Mouse (Mus musculus): ENCODE results near the gene Klrb1b. TPM values are rescaled to one million over a fixed set of nuclear protein-coding genes. Genes with fewer than 3 reads are reported as not detected.

Klrb1b gene
- polyA plus RNA-seq (2015; fragmentation: Nextera tagmentation; extraction: Ambion mirVana): 0.56 and 0.81 TPM in 2 replicates

DNA sequence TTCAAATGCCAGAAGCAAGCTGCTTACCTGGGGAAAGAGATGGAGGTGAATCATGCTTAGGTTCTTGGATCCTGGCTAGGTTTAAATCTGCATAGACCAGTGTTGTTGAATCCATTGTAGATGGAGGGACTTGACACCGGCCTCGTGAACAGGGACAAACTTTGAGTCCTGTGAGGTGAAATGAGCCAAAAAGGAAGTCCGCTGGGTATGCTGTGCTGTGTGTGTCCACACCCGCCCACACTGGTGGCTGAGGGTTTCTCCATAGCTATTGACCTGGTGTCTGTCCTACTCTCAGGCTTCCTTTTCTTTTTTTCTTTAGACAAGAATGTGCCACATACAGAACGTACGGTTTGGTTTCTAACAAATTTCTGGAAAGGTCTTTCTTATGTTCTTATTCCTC, at the start of gene Klrb1b, which contains the start of gene Gm44511:
TSS of gene Klrb1b (minus strand) at position 200 of the 400 bp plus-strand sequence.
TSS of gene Gm44511 (minus strand) at position 184 of the 400 bp plus-strand sequence.
- Histone ChIP-seq H3K4me3 (replicated peaks; ENCODE audit: low read length) (no peak within 1 kb of the TSS), H3K27ac (ENCODE audit: low read length) (no peak within 1 kb of the TSS), H3K4me1 (ENCODE audit: control insufficient read depth, insufficient read depth, low read length) (no peaks in the 10 kb centered on the region), H3K36me3 (ENCODE audit: control insufficient read depth, insufficient read depth, low read length) (no peaks in the 10 kb centered on the region), H3K27me3 (ENCODE audit: control insufficient read depth, insufficient read depth, low read length) (peaks cover 3% of the 10 kb centered on the region), H3K9me3 (replicated peaks; ENCODE audit: control insufficient read depth, low read length) (no peaks in the 10 kb centered on the region), H3K4me2 (ENCODE audit: low read depth, low read length) (no peak within 1 kb of the TSS), H3K9ac (ENCODE audit: low read length) (no peak within 1 kb of the TSS)
- ATAC-seq (ENCODE audit: insufficient read depth, low FRiP score): no peak
- 82% methylated on average over 6 of the region's 6 CpGs for WGBS

GRCm38 (mm10) chr6:128871910-128872610, 45.9 kb upstream of the Klrb1b start:
- 76% methylated on average over 1 of the region's 1 CpGs for WGBS
- Histone ChIP-seq H3K27ac (ENCODE audit: low read length) (no peak overlapping the region), H3K9ac (ENCODE audit: low read length) (no peak overlapping the region), H3K4me1 (ENCODE audit: control insufficient read depth, insufficient read depth, low read length) (0 out of 2 replicates have a peak, but pooled peaks cover 4% of the 10 kb centered on the region), H3K4me2 (ENCODE audit: low read depth, low read length) (no peak overlapping the region), H3K4me3 (replicated peaks; ENCODE audit: low read length) (no peak overlapping the region), H3K9me3 (replicated peaks; ENCODE audit: control insufficient read depth, low read length) (no peaks in the 10 kb centered on the region), H3K27me3 (ENCODE audit: control insufficient read depth, insufficient read depth, low read length) (no peaks in the 10 kb centered on the region), H3K36me3 (ENCODE audit: control insufficient read depth, insufficient read depth, low read length) (no peaks in the 10 kb centered on the region)
- no peak for ATAC-seq (ENCODE audit: insufficient read depth, low FRiP score)

GRCm38 (mm10) chr6:128868861-128869260, 42.7 kb upstream of the Klrb1b start:
- Histone ChIP-seq H3K4me3 (replicated peaks; ENCODE audit: low read length) (no peak overlapping the region), H3K9ac (ENCODE audit: low read length) (no peak overlapping the region), H3K4me1 (ENCODE audit: control insufficient read depth, insufficient read depth, low read length) (0 out of 2 replicates have a peak, but pooled peaks cover 4% of the 10 kb centered on the region), H3K4me2 (ENCODE audit: low read depth, low read length) (no peak overlapping the region), H3K27me3 (ENCODE audit: control insufficient read depth, insufficient read depth, low read length) (no peaks in the 10 kb centered on the region), H3K27ac (ENCODE audit: low read length) (no peak overlapping the region), H3K36me3 (ENCODE audit: control insufficient read depth, insufficient read depth, low read length) (no peaks in the 10 kb centered on the region), H3K9me3 (replicated peaks; ENCODE audit: control insufficient read depth, low read length) (no peaks in the 10 kb centered on the region)
- 36% methylated on average over 3 of the region's 3 CpGs for WGBS
- ATAC-seq (ENCODE audit: insufficient read depth, low FRiP score): no peak

- Histone ChIP-seq H3K36me3 (ENCODE audit: control insufficient read depth, insufficient read depth, low read length) (no peaks in the 10 kb centered on the region), H3K9me3 (replicated peaks; ENCODE audit: control insufficient read depth, low read length) (no peaks in the 10 kb centered on the region), H3K4me2 (ENCODE audit: low read depth, low read length) (no peak overlapping the region), H3K4me3 (replicated peaks; ENCODE audit: low read length) (no peak overlapping the region), H3K4me1 (ENCODE audit: control insufficient read depth, insufficient read depth, low read length) (peaks cover 7% of the 10 kb centered on the region; the same call in 1 of the 2 replicates), H3K27ac (ENCODE audit: low read length) (no peak overlapping the region), H3K27me3 (ENCODE audit: control insufficient read depth, insufficient read depth, low read length) (no peaks in the 10 kb centered on the region), H3K9ac (ENCODE audit: low read length) (no peak overlapping the region)
- 83% methylated on average over 2 of the region's 2 CpGs for WGBS
- ATAC-seq (ENCODE audit: insufficient read depth, low FRiP score): no peak
These were observed 31.8 kb upstream of the Klrb1b start for GRCm38 (mm10) chr6:128857976-128858375.

GRCm38 (mm10) chr6:128856250-128856649, 30.1 kb upstream of the Klrb1b start:
- no peaks in the 10 kb centered on the region for H3K36me3 ChIP-seq (ENCODE audit: control insufficient read depth, insufficient read depth, low read length)
- no peak overlapping the region for H3K4me3 ChIP-seq (replicated peaks; ENCODE audit: low read length)
- 27% methylated on average over 5 of the region's 5 CpGs for WGBS
- H3K9me3 ChIP-seq (replicated peaks; ENCODE audit: control insufficient read depth, low read length): no peaks in the 10 kb centered on the region
- no peak overlapping the region for H3K27ac ChIP-seq (ENCODE audit: low read length)
- peak; percentile 88 for ATAC-seq (ENCODE audit: insufficient read depth, low FRiP score)
- H3K4me1 ChIP-seq (ENCODE audit: control insufficient read depth, insufficient read depth, low read length): peaks cover 7% of the 10 kb centered on the region; the same call in 1 of the 2 replicates
- H3K4me2 ChIP-seq (ENCODE audit: low read depth, low read length): no peak overlapping the region
- H3K9ac ChIP-seq (ENCODE audit: low read length): no peak overlapping the region; the same call in 1 of the 2 replicates
- no peaks in the 10 kb centered on the region for H3K27me3 ChIP-seq (ENCODE audit: control insufficient read depth, insufficient read depth, low read length)

GRCm38 (mm10) chr6:128855477-128855876, 29.3 kb upstream of the Klrb1b start:
- no peak for ATAC-seq (ENCODE audit: insufficient read depth, low FRiP score)
- Histone ChIP-seq H3K9ac (ENCODE audit: low read length) (no peak overlapping the region), H3K9me3 (replicated peaks; ENCODE audit: control insufficient read depth, low read length) (no peaks in the 10 kb centered on the region), H3K27ac (ENCODE audit: low read length) (no peak overlapping the region), H3K27me3 (ENCODE audit: control insufficient read depth, insufficient read depth, low read length) (no peaks in the 10 kb centered on the region), H3K36me3 (ENCODE audit: control insufficient read depth, insufficient read depth, low read length) (no peaks in the 10 kb centered on the region), H3K4me3 (replicated peaks; ENCODE audit: low read length) (no peak overlapping the region), H3K4me1 (ENCODE audit: control insufficient read depth, insufficient read depth, low read length) (peaks cover 7% of the 10 kb centered on the region; the same call in 1 of the 2 replicates), H3K4me2 (ENCODE audit: low read depth, low read length) (no peak overlapping the region)
- WGBS: 42% methylated on average over 1 of the region's 1 CpGs

GRCm38 (mm10) chr6:128854895-128855294, 28.8 kb upstream of the Klrb1b start:
- Histone ChIP-seq H3K9me3 (replicated peaks; ENCODE audit: control insufficient read depth, low read length) (no peaks in the 10 kb centered on the region), H3K36me3 (ENCODE audit: control insufficient read depth, insufficient read depth, low read length) (no peaks in the 10 kb centered on the region), H3K4me1 (ENCODE audit: control insufficient read depth, insufficient read depth, low read length) (peaks cover 7% of the 10 kb centered on the region; the same call in 1 of the 2 replicates), H3K4me2 (ENCODE audit: low read depth, low read length) (no peak overlapping the region), H3K27ac (ENCODE audit: low read length) (no peak overlapping the region), H3K27me3 (ENCODE audit: control insufficient read depth, insufficient read depth, low read length) (no peaks in the 10 kb centered on the region), H3K9ac (ENCODE audit: low read length) (no peak overlapping the region), H3K4me3 (replicated peaks; ENCODE audit: low read length) (no peak overlapping the region)
- WGBS: 91% methylated on average over 3 of the region's 3 CpGs
- ATAC-seq (ENCODE audit: insufficient read depth, low FRiP score): no peak

- no peak overlapping the region for H3K9ac ChIP-seq (ENCODE audit: low read length)
- 45% methylated on average over 12 of the region's 12 CpGs for WGBS
- no peak overlapping the region for H3K4me3 ChIP-seq (replicated peaks; ENCODE audit: low read length)
- H3K27me3 ChIP-seq (ENCODE audit: control insufficient read depth, insufficient read depth, low read length): no peaks in the 10 kb centered on the region
- no peak overlapping the region for H3K27ac ChIP-seq (ENCODE audit: low read length)
- H3K9me3 ChIP-seq (replicated peaks; ENCODE audit: control insufficient read depth, low read length): no peaks in the 10 kb centered on the region
- H3K4me2 ChIP-seq (ENCODE audit: low read depth, low read length): no peak overlapping the region
- ATAC-seq (ENCODE audit: insufficient read depth, low FRiP score): peak; percentile 42; the same call in 1 of the 2 replicates
- peaks cover 7% of the 10 kb centered on the region; the same call in 1 of the 2 replicates for H3K4me1 ChIP-seq (ENCODE audit: control insufficient read depth, insufficient read depth, low read length)
- no peaks in the 10 kb centered on the region for H3K36me3 ChIP-seq (ENCODE audit: control insufficient read depth, insufficient read depth, low read length)
These were observed 28.1 kb upstream of the Klrb1b start for GRCm38 (mm10) chr6:128854024-128854820.

DNA sequence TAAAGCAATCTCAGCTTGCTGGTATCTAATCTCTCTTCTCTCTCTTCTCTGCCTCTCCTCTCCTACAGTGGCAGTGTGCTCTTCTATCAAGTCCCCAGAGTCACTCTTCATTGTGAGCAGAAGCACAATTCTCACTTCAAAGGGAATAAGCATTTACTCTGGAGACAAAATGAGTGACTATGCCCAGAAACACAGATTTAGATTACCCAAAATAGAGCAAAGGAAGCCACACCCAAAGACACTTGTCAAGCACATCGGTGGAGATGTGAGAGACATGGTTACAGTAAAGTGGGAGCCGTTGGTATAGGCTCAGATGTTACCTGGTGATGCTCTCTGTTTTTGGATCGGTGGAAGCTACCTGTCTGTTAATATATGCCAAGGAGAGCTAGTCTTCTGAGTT, 26.6 kb upstream of the Klrb1b start:
- H3K4me1 ChIP-seq (ENCODE audit: control insufficient read depth, insufficient read depth, low read length): peaks cover 7% of the 10 kb centered on the region; the same call in 1 of the 2 replicates
- H3K9me3 ChIP-seq (replicated peaks; ENCODE audit: control insufficient read depth, low read length): no peaks in the 10 kb centered on the region
- 70% methylated on average over 3 of the region's 3 CpGs for WGBS
- H3K27me3 ChIP-seq (ENCODE audit: control insufficient read depth, insufficient read depth, low read length): no peaks in the 10 kb centered on the region
- H3K9ac ChIP-seq (ENCODE audit: low read length): no peak overlapping the region
- no peaks in the 10 kb centered on the region for H3K36me3 ChIP-seq (ENCODE audit: control insufficient read depth, insufficient read depth, low read length)
- H3K4me3 ChIP-seq (replicated peaks; ENCODE audit: low read length): no peak overlapping the region
- H3K4me2 ChIP-seq (ENCODE audit: low read depth, low read length): no peak overlapping the region
- H3K27ac ChIP-seq (ENCODE audit: low read length): no peak overlapping the region
- ATAC-seq (ENCODE audit: insufficient read depth, low FRiP score): no peak
